Mouse (Mus musculus): ENCODE results near the gene Gm13279. TPM values are rescaled to one million over a fixed set of nuclear protein-coding genes. Genes with fewer than 3 reads are reported as not detected.
"Not testable (repeated sequence)": the region's sequence is repeated elsewhere in the genome, so short reads cannot be mapped to it uniquely, and the experiment has no call there.

Gene Gm13279
- total RNA-seq, 1 experiment from 2014 or later = not detected

DNA sequence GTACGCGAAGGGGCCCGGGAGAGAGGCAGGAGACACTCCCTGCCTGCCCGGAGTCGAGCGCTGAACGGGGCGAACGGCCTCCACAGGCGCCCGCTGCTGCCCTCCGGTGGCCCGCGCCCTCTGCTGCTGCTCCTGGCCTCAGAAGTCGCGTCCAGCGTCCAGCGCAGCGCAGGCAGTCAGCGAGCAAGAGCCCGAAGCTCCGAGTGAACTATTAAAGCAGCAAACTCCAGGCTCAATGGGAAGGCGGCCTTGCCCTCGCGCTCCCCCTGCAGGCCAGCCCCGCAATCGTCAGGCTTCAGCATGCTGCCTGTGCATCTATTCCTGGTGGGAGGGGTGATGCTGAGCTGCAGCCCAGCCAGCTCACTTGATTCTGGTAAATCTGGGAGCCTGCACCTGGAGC, 11.8 kb upstream of the Gm13279 start, which contains the start of gene Gm13276:
Gm13276 (plus strand) TSS at position 301 of the 400 bp plus-strand sequence.
- ATAC-seq (replicated peaks in 1 of 2; ENCODE audit: insufficient read depth in 1 of 2, low FRiP score in 2 of 2, low TSS enrichment in 1 of 2, low read depth in 1 of 2, poor library complexity in 2 of 2, severe bottlenecking in 2 of 2) = not testable (repeated sequence)

DNA sequence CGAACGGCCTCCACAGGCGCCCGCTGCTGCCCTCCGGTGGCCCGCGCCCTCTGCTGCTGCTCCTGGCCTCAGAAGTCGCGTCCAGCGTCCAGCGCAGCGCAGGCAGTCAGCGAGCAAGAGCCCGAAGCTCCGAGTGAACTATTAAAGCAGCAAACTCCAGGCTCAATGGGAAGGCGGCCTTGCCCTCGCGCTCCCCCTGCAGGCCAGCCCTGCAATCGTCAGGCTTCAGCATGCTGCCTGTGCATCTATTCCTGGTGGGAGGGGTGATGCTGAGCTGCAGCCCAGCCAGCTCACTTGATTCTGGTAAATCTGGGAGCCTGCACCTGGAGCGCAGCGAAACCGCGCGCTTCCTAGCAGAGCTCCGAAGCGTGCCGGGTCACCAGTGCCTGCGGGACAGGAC, 8.8 kb upstream of the Gm13279 start, which contains the start of gene Gm13277:
Gm13277 (plus strand) TSS at position 231 of the 400 bp plus-strand sequence.
- not testable (repeated sequence) for ATAC-seq (replicated peaks in 1 of 2; ENCODE audit: insufficient read depth in 1 of 2, low FRiP score in 2 of 2, low TSS enrichment in 1 of 2, low read depth in 1 of 2, poor library complexity in 2 of 2, severe bottlenecking in 2 of 2)

DNA sequence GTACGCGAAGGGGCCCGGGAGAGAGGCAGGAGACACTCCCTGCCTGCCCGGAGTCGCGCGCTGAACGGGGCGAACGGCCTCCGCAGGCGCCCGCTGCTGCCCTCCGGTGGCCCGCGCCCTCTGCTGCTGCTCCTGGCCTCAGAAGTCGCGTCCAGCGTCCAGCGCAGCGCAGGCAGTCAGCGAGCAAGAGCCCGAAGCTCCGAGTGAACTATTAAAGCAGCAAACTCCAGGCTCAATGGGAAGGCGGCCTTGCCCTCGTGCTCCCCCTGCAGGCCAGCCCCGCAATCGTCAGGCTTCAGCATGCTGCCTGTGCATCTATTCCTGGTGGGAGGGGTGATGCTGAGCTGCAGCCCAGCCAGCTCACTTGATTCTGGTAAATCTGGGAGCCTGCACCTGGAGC, 5.9 kb upstream of the Gm13279 start, which contains the start of gene Gm13278:
Gm13278 (plus strand) TSS at position 301 of the 400 bp plus-strand sequence.
- ATAC-seq (replicated peaks in 1 of 2; ENCODE audit: insufficient read depth in 1 of 2, low FRiP score in 2 of 2, low TSS enrichment in 1 of 2, low read depth in 1 of 2, poor library complexity in 2 of 2, severe bottlenecking in 2 of 2) = not testable (repeated sequence)

GRCm38 (mm10) chr4:88793936-88794675, 3.1 kb upstream of the Gm13279 start, which contains the start of gene Gm13275:
Gene Gm13275 (plus strand): TSS chr4:88794487.
- ATAC-seq (replicated peaks in 1 of 2; ENCODE audit: insufficient read depth in 1 of 2, low FRiP score in 2 of 2, low TSS enrichment in 1 of 2, low read depth in 1 of 2, poor library complexity in 2 of 2, severe bottlenecking in 2 of 2) = not testable (repeated sequence)

GRCm38 (mm10) chr4:88799365-88799764, 2.2 kb downstream of the Gm13279 start, which contains the start of gene Gm13285:
Gene Gm13285 (plus strand): TSS chr4:88799665.
- not testable (repeated sequence) for ATAC-seq (replicated peaks in 1 of 2; ENCODE audit: insufficient read depth in 1 of 2, low FRiP score in 2 of 2, low TSS enrichment in 1 of 2, low read depth in 1 of 2, poor library complexity in 2 of 2, severe bottlenecking in 2 of 2)

- not testable (repeated sequence) for ATAC-seq (replicated peaks in 1 of 2; ENCODE audit: insufficient read depth in 1 of 2, low FRiP score in 2 of 2, low TSS enrichment in 1 of 2, low read depth in 1 of 2, poor library complexity in 2 of 2, severe bottlenecking in 2 of 2)
These were observed 5.8 kb downstream of the Gm13279 start, which contains the start of gene Gm13287 for GRCm38 (mm10) chr4:88802954-88803353. Gene Gm13287 (plus strand): TSS chr4:88803254.

DNA sequence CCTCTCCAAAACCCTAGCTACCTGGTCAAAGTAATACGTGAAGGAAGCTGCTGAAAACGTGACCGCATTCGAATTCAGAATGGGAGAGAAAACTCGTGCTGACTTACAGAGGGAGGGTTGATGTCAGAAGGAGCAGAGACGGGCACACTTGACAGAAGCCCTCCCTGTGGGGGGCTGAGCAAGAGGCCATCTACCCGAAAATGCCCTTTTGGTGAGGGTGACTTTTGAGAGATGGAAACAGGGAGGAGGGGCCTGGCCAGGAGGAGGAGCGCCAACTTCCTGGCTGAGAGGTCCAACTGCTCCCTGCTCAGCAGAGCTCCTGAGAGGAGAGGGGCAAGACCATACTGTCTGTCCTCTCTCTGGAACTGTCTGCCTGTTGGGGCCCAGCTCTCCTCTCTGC, 8.0 kb downstream of the Gm13279 start, which contains the start of gene Gm13288:
Gm13288 (plus strand) TSS at position 301 of the 400 bp plus-strand sequence.
- ATAC-seq (replicated peaks in 1 of 2; ENCODE audit: insufficient read depth in 1 of 2, low FRiP score in 2 of 2, low TSS enrichment in 1 of 2, low read depth in 1 of 2, poor library complexity in 2 of 2, severe bottlenecking in 2 of 2) = not testable (repeated sequence)

DNA sequence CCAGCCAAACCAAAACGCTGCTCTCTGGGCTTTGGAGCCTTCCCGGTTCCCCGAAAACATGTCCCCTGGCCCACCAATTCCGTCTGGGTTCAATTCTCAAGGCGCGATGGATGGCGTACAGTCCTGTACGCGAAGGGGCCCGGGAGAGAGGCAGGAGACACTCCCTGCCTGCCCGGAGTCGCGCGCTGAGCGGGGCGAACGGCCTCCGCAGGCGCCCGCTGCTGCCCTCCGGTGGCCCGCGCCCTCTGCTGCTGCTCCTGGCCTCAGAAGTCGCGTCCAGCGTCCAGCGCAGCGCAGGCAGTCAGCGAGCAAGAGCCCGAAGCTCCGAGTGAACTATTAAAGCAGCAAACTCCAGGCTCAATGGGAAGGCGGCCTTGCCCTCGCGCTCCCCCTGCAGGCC, 8.6 kb downstream of the Gm13279 start:
- not testable (repeated sequence) for ATAC-seq (replicated peaks in 1 of 2; ENCODE audit: insufficient read depth in 1 of 2, low FRiP score in 2 of 2, low TSS enrichment in 1 of 2, low read depth in 1 of 2, poor library complexity in 2 of 2, severe bottlenecking in 2 of 2)

DNA sequence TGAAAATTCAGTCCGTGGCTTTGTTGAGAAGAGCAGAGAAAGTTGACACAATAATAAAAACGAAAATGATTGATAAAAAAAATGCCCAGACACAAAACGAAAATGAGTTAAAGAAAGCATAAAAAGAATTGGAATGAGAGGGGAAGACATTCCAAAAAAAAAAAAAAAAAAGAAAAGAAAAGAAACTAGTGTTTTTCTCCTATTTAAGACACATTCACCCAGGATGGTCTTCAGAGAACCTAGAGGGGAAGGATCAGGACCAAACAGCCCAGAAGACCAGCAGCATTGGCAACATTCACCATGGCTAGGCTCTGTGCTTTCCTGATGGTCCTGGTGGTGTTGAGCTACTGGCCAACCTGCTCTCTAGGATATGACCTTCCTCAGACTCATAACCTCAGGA, 18.7 kb downstream of the Gm13279 start, which contains the start of gene Ifna7:
Ifna7 (plus strand) TSS at position 301 of the 400 bp plus-strand sequence.
- no peak for ATAC-seq (replicated peaks in 1 of 2; ENCODE audit: insufficient read depth in 1 of 2, low FRiP score in 2 of 2, low TSS enrichment in 1 of 2, low read depth in 1 of 2, poor library complexity in 2 of 2, severe bottlenecking in 2 of 2)

- ATAC-seq (replicated peaks in 1 of 2; ENCODE audit: insufficient read depth in 1 of 2, low FRiP score in 2 of 2, low TSS enrichment in 1 of 2, low read depth in 1 of 2, poor library complexity in 2 of 2, severe bottlenecking in 2 of 2) = no peak
These were observed 22.5 kb downstream of the Gm13279 start, which contains the start of gene Ifna11 for GRCm38 (mm10) chr4:88819659-88820058. Gene Ifna11 (plus strand): TSS chr4:88819959.

DNA sequence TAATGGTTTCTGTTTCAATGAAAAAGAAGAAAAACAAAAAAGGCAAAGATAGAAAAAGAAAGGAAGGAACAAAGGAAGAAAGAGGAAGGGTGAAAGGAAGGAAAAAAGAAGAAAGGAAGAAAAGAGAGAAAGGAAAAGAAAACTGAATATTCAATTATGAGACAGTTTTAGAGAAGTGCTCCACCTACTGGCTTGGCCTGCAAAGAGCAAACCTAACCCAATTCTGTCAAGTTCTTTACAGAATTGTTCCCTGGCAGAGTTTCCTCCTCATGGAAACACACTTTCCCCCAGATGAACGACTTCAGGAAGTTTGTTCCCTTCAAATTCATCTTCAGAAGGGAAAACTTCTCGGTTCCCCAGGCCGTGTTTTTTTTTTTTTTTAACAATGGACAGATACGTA, 25.8 kb downstream of the Gm13279 start:
- peak in 1 of 2 experiments; percentile 62; a peak in 1 of 4 replicates for ATAC-seq (replicated peaks in 1 of 2; ENCODE audit: insufficient read depth in 1 of 2, low FRiP score in 2 of 2, low TSS enrichment in 1 of 2, low read depth in 1 of 2, poor library complexity in 2 of 2, severe bottlenecking in 2 of 2)

DNA sequence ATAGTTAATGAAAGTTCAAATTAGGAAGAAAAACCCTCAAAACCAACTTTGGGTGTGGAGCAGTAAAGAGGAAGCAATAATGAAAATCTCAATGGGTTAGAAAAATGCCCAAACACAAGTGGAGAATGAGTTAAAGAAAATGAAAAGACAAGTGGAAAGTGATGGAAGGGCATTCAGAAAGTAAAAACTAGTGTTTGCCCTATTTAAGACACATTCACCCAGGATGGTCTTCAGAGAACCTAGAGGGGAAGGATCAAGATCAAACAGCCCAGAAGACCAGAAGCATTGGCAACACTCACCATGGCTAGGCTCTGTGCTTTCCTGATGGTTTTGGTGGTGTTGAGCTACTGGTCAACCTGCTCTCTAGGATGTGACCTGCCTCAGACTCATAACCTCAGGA, 29.9 kb downstream of the Gm13279 start, which contains the start of gene Ifna6:
Ifna6 (plus strand) TSS at position 301 of the 400 bp plus-strand sequence.
- ATAC-seq (replicated peaks in 1 of 2; ENCODE audit: insufficient read depth in 1 of 2, low FRiP score in 2 of 2, low TSS enrichment in 1 of 2, low read depth in 1 of 2, poor library complexity in 2 of 2, severe bottlenecking in 2 of 2) = not testable (repeated sequence)

GRCm38 (mm10) chr4:88830523-88830922, 33.3 kb downstream of the Gm13279 start:
- ATAC-seq (replicated peaks in 1 of 2; ENCODE audit: insufficient read depth in 1 of 2, low FRiP score in 2 of 2, low TSS enrichment in 1 of 2, low read depth in 1 of 2, poor library complexity in 2 of 2, severe bottlenecking in 2 of 2) = no peak

- ATAC-seq (replicated peaks in 1 of 2; ENCODE audit: insufficient read depth in 1 of 2, low FRiP score in 2 of 2, low TSS enrichment in 1 of 2, low read depth in 1 of 2, poor library complexity in 2 of 2, severe bottlenecking in 2 of 2) = not testable (repeated sequence)
These were observed 38.0 kb downstream of the Gm13279 start, which contains the start of gene Ifna5 for GRCm38 (mm10) chr4:88835225-88835624. Gene Ifna5 (plus strand): TSS chr4:88835525.

- ATAC-seq (replicated peaks in 1 of 2; ENCODE audit: insufficient read depth in 1 of 2, low FRiP score in 2 of 2, low TSS enrichment in 1 of 2, low read depth in 1 of 2, poor library complexity in 2 of 2, severe bottlenecking in 2 of 2) = no peak
These were observed 41.6 kb downstream of the Gm13279 start for GRCm38 (mm10) chr4:88838828-88839227.

GRCm38 (mm10) chr4:88840058-88840457, 42.9 kb downstream of the Gm13279 start:
- no peak for ATAC-seq (replicated peaks in 1 of 2; ENCODE audit: insufficient read depth in 1 of 2, low FRiP score in 2 of 2, low TSS enrichment in 1 of 2, low read depth in 1 of 2, poor library complexity in 2 of 2, severe bottlenecking in 2 of 2)

- ATAC-seq (replicated peaks in 1 of 2; ENCODE audit: insufficient read depth in 1 of 2, low FRiP score in 2 of 2, low TSS enrichment in 1 of 2, low read depth in 1 of 2, poor library complexity in 2 of 2, severe bottlenecking in 2 of 2) = no peak
These were observed 44.3 kb downstream of the Gm13279 start, which contains the start of gene Ifna4 for GRCm38 (mm10) chr4:88841438-88841911. Gene Ifna4 (plus strand): TSS chr4:88841861.

DNA sequence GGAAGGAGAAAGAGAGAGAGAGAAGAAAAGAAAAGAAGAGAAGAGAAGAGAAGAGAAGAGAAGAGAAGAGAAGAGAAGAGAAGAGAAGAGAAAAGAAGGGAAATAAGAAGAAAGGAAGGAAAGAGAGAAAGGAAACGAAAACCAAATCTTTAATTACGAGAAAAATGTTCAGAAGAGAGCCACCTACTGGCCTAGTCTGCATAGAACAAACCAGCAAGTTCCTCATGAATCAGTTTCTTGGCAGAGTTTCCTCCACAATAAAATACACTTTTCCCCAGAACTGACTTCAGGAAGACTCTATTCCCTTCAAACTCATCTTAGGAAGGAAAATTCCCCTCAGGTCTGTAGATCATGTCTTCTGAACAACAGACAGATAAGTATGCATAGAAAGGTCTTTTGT, 48.1 kb downstream of the Gm13279 start:
- ATAC-seq (replicated peaks in 1 of 2; ENCODE audit: insufficient read depth in 1 of 2, low FRiP score in 2 of 2, low TSS enrichment in 1 of 2, low read depth in 1 of 2, poor library complexity in 2 of 2, severe bottlenecking in 2 of 2) = no peak

All from hematopoietic stem cell, adult 5-6 weeks (primary cell).